Mouse (Mus musculus): Measurements from ENCODE around the gene Sik1.

Gene Sik1

DNA sequence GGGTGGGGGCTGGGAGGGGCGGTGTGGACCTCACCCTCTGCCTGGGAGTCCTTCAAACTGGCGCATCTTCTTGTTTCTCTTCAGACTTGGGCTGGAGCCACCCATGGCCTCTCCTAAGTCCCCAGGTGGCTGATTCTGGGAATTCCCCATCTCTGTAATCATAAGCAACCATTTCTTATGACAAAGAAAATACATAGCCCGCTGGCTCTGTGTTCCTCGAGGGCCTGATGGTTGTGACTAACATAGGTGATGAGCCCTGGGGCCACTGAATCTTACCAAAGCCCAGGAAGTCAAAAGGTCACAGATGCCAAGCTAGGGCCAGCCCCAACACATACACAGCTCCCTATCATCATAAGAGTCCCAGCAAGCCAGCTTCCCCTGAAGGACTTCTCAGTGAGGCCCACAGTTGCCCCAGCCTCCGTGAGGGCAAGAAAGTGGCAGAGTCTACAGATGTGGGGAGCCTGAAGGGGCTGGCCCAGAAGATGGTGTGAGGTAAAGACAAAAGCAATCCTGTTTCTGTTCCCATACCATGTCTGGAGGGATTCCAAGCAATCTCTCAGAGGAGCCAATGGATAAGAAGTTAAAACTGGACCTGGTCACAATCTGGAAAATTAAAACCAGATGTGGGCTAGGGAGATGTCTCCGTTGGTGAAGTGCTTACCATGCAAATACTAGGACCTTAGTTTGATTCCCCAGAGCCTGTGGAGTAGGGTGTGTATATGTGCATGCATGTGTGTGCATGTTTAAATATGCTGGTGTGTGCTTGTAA is 24.3 kb downstream of the Sik1 start:
- DNase-seq, result no peak

DNA sequence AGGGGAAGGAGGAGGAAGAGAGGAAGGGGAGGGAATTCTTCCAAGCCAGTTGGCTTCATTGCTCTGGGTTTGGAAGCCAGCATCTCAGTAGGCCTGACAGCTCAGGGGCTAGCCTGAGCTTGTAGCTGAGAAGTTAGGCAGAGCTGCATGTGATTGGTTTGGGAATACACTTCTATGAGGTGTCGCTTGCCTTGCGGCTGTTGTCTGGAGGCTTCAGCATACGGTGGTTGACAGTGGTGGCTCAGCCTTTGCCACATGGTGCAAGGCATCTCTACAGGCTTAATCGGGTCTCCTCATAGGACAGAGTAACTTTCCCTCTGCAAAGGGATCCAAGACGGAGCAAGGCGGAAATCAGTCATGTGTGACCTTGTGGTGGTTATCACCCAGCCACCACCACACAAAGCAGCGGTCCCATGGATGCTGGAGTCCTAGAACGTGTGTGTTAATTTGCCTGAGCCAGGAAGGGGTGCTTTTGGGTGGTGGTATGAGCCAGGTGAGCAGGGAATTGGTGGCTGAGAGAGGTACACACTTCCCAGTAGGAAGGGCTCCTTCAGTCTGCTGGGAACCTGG is 25.0 kb downstream of the Sik1 start:
- DNase-seq, result no peak

- no peak for DNase-seq
Measured at GRCm38 (mm10) chr17:31828916-31829315, 26.7 kb downstream of the Sik1 start.

GRCm38 (mm10) chr17:31828118-31828517 is 27.5 kb downstream of the Sik1 start:
- no peak for DNase-seq

DNA sequence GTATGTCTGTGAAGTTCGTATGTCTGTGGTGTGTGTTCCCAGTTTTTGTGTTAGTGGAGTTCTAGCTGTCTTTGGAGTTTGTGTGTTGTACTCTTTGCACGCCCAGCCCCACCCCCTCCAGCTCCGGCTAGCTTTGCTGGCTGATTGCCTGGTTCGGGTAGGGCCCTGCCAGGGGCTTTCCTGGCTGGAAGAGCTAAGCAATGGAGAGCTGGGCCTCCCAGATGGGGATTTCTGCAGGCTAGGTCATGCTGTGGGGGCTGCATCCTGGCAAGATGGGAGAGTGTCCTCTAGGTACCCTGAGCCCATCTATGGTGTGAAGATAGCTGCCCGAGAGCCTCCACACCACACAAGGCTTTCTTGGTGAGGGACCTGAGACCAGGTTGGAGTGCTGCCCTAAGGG is 28.4 kb downstream of the Sik1 start:
- peak; percentile 63 for DNase-seq

DNA sequence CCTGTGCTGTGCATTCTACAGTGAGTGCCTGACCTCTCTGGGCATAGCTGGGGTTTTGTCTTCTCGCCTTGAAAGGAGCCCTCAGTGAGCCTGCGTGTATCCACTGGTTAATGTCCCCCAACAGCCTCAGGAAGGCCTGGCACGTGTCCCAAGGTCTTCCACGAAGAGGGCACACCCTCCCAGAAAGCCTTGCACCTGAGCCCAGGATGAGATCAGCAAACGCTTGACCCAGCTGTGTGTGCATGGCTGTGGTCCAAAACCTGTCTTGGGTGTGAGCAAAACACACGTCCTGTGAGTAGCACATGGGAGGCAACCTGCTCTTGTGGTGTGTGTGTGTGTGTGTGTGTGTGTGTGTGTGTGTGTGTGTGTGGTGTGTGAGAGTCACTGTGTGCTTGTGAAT is 28.9 kb downstream of the Sik1 start:
- no peak for DNase-seq

GRCm38 (mm10) chr17:31825678-31826077 is 29.9 kb downstream of the Sik1 start:
- no peak for DNase-seq

DNA sequence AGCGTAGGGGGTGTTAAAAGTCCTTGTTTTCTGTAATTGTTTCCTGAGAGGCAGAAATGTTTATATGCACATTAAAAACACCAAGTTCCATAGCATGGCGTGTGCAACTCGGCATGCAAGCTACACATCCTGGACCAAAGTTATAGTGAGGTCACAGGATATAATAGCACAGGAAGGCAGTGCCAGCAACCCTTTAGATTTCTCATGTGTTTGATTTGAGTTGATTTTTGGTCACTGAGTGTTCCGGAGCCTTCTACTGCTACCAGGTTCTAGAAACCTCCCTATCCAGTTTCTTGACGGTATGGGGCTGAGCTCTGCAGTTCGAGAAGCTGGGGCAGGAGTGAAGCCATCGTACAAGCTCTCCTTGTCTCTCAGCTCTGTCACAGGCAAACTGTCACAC is 30.8 kb downstream of the Sik1 start:
- DNase-seq, result no peak

DNA sequence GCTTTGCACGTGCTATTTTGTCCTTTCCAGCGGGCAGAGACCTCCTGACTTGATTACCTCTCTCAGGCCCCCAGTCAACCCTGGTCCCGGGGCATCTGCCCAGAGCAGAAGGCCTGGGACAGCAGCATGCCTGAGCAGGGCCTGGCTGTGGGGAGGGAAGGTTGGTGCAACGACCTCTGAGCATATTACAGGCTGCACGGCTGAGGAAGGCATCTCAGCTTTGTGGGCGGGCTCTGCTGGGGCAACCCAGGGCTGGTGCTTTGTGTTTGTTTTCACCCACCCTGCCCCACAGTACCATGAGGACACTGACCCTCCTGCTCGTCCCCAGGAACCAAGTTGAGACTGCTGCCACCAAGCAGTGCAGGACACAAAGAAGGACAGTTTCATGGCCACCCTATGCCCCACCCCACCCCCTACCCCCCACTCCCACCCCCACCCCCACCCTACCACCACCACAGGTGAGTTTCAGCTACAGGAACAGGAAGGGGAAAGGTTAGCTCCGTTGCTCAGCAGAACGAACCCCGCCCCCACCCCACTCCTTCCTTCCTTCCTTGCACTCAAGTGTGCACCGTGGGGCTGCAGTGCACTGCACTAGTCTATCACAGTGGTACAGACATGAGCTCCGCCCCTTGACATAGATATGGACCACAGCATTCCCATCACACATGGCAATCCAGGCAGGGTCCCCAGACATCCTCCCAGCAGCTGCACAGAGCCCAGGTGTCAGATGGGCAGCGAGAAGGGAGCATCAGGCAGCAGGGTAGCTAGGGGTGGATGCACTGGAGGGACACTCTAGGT is 34.3 kb downstream of the Sik1 start:
- no peak for DNase-seq

DNA sequence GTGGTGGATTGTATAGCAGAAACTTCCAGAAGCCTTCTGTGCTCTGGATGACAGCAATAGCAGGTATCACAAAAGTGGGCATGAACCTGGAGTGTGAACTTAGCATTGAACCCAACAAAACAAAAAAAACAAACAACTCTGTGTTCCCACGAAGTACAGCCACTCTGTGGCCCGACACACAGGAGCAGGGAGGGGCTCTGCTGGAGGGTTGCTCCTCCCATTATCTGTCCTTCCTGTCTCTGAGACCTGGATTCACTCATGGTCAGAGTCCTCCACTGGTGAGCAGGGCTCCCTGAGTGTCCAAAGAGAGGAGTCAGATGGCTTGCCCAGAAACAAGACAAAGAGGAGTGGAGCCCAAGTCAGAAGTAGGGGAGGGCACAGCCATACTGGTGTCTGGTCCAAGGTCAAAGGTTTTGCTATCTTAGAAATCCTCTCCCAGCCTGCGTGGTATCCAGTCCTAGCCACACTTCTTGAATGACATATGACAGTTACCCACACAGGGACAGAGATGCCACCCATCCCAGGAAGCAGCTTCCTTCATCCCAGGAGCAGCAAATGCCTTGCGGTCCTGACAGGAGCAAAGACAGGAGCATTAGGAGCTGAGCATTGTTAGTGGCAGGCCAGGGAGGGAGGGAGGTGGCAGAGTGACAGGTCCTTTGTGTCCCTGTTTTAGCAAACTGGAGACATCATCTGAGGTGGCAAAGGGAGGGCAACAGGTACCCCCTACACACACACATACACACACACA is 35.3 kb downstream of the Sik1 start:
- no peak for DNase-seq

DNA sequence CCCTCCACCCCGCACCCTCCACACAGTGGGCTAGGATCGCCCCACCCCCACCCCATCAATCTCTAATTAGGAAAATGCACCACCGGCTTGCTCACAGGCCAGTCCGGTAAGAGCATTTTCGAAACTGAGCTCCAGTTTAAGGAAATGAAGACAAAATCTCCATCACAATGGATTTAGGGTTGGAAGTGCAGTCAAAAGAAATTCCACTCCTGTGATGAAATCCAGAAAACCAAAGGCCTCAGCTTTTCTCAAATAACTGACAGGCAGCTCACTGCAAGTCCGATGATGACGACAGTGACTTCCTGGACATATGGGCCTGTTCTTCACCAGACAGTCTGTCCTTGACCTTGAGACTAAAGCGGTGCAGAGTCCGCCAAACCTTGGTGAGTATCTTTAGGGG is 36.2 kb downstream of the Sik1 start:
- DNase-seq, result no peak

DNA sequence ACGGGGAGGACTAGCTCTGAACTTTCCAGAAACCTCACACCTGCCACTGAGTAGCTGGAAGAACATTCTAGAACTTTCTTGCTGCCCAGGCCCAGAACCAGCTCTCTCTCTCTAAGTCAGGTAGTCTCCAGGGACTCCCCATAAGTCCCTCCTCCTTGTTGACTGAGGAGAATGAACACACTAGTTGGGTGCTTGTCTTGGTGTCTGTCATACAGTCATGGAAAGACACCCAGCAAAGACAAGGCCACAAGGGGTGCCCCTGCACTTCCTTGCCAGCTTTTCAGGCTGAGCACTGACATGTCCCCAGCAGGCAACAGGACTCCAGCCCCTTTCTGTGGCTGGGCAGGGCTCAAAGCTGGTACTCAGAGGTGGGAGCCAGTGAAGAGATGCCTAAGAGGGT is 37.8 kb downstream of the Sik1 start:
- no peak for DNase-seq

- DNase-seq, result peak; percentile 46
Measured at GRCm38 (mm10) chr17:31817203-31817602, 38.4 kb downstream of the Sik1 start.

- DNase-seq, result no peak
Measured at GRCm38 (mm10) chr17:31814848-31815247, 40.8 kb downstream of the Sik1 start.

DNA sequence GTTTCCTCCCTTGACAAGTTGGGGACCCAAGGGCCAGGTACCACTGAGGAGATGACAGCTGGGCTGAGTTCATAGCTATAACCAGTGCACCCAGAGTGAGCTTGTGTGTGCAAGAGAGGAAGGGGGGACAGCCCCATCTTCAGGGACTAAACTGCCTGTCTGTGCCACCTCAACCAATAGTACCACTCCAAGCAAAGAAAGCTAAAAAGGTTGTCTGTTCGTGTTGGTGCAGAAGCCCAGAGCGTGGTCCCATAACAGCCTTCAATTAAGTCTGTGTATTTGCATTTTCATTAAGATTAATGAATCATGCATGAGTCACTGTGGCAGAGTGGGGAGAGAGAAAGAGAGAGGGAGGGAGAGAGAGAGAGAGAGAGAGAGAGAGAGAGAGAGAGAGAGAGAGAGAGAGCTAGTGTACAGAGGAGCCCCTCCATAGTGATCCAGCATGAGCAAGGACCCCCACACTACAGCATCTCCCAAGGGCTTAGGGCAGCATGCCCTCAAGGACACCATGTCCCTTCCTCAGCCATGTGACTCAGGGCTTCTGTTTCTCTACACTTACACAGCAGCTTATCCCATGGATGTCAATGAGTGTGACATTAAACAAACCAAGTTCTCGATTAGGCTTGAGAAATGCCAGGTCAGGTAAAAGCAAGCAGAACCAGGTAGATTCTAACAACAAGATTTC is 41.5 kb downstream of the Sik1 start:
- no peak for DNase-seq

DNA sequence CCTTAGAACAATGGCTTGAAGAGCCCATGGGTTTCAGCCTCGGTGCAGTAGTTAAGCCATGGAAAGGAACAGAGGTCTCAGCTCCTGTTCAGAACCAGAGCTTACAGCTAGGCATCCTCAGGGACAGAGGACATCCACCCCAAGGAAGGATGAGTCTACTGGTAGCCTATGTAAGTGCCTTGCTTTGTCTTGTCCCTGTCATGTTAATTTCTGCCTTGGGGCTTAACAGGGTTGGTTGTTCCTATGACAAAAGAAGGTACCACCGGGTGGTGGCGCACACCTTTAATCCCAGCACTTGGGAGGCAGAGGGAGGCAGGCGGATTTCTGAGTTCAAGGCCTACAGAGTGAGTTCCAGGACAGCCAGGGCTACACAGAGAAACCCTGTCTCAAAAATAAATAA is 44.3 kb downstream of the Sik1 start:
- no peak for DNase-seq

- DNase-seq, result peak; percentile 39
Measured at GRCm38 (mm10) chr17:31809894-31810293, 45.7 kb downstream of the Sik1 start.

GRCm38 (mm10) chr17:31809136-31809535 is 46.5 kb downstream of the Sik1 start:
- no peak for DNase-seq

DNA sequence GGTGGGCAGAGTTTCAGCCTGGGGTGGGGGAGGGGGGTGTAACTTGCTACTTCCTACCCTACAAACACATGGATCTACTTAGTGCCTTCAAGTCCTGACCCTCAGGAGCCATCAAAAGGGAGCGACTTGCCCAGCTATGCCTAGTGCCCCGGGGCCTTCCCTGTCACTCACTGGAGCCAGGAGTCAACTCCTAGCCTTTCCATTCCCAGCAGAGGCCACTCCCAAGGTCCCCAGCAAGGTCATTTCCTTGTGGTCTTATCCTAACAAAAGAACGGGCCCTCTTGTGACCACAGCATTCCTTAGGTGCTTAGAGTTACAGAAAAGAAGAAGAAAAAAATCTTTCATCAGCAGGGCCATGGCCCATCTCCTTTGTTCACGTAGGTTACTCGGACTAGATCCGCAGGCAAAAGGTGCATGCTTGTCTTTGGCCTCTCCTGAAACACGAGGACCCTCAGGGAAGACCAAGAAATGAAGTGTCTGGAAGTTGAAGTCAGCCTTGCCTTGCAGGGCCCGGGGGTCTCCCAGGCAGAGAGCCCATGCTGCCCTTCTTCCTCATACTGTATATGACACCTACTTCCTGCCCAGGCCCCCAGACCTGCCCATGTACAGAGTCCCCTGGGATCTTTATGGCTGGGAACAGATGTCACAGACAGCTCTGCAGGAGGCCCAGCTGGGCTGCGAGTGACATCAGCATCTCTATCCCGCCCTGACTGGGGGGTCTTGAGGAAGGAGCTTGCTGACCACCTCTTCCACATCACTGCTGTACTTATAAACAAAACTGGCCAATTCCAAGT is 47.3 kb downstream of the Sik1 start:
- no peak for DNase-seq

GRCm38 (mm10) chr17:31806496-31806895 is 49.1 kb downstream of the Sik1 start:
- no peak for DNase-seq

- DNase-seq, result no peak
Measured at GRCm38 (mm10) chr17:31806025-31806424, 49.6 kb downstream of the Sik1 start.

GRCm38 (mm10) chr17:31805585-31805984 is 50.0 kb downstream of the Sik1 start:
- DNase-seq, result no peak

All from right cerebral cortex, postnatal 4 days (tissue).